Mouse (Mus musculus) gastrocnemius, postnatal 4 days (tissue): ENCODE data around the gene Mill2. TPM values are rescaled to one million over a fixed set of nuclear protein-coding genes. Genes with fewer than 3 reads are reported as not detected.

Experiments
- DNase-seq, 2 experiments: peaks; one replicate each; pipeline ENCODE4 v3.0.0; 2021 to 2022; ENCODE audit warnings: low spot score in 2 of 2, mixed read lengths in 2 of 2
- total RNA-seq, 2 experiments: library from RNA; stranded (reverse); gene quantifications; 2 replicates each; pipeline ENCODE4 v1.2.3; 2021

Gene Mill2
- total RNA-seq, 2 experiments from 2014 or later = 4.3 to 4.6 TPM

GRCm38 (mm10) chr7:18873253-18873652 lies 33.5 kb downstream of the Mill2 start:
- DNase-seq = peak in 1 of 2 experiments; percentile 56

GRCm38 (mm10) chr7:18875372-18875771 lies 35.6 kb downstream of the Mill2 start:
- DNase-seq = no peak

GRCm38 (mm10) chr7:18878691-18879090 lies 38.9 kb downstream of the Mill2 start:
- no peak for DNase-seq

GRCm38 (mm10) chr7:18883991-18884744 lies 44.4 kb downstream of the Mill2 start:
- DNase-seq = no peak

- DNase-seq = no peak
Observed at GRCm38 (mm10) chr7:18884745-18885422, 45.1 kb downstream of the Mill2 start.

GRCm38 (mm10) chr7:18886963-18887362 lies 47.2 kb downstream of the Mill2 start:
- no peak for DNase-seq

GRCm38 (mm10) chr7:18890848-18891247 lies 51.1 kb downstream of the Mill2 start:
- DNase-seq = no peak

- peak; percentile 73 to 86 for DNase-seq
Observed at GRCm38 (mm10) chr7:18891872-18892599, 52.3 kb downstream of the Mill2 start.

- DNase-seq = no peak
Observed at GRCm38 (mm10) chr7:18893009-18893408, 53.2 kb downstream of the Mill2 start.

- DNase-seq = peak; percentile 47 to 58
Observed at GRCm38 (mm10) chr7:18893651-18894430, 54.1 kb downstream of the Mill2 start.

- peak in 1 of 2 experiments; percentile 41 for DNase-seq
Observed at GRCm38 (mm10) chr7:18896536-18896935, 56.8 kb downstream of the Mill2 start.

- DNase-seq = no peak
Observed at GRCm38 (mm10) chr7:18900513-18900912, 60.7 kb downstream of the Mill2 start.

- no peak for DNase-seq
Observed at GRCm38 (mm10) chr7:18902486-18902885, 62.7 kb downstream of the Mill2 start.

- no peak for DNase-seq
Observed at GRCm38 (mm10) chr7:18904971-18905370, 65.2 kb downstream of the Mill2 start.

GRCm38 (mm10) chr7:18909797-18910196 lies 70.0 kb downstream of the Mill2 start:
- no peak for DNase-seq

GRCm38 (mm10) chr7:18910241-18910831 lies 70.6 kb downstream of the Mill2 start, which contains the start of gene Ccdc61:
Ccdc61 (minus strand) TSS chr7:18910415.
- DNase-seq = peak; percentile 89 to 95
